Mouse (Mus musculus) stomach, postnatal 0 days (tissue): Measurements from ENCODE around the gene Dzip1l.
"Not testable (repeated sequence)": the region's sequence is repeated elsewhere in the genome, so short reads cannot be mapped to it uniquely, and the experiment has no call there.

Experiments used
- CTCF ChIP-seq: IDR thresholded peaks from 2 replicates; pipeline ENCODE4 v1.5.1; 2016; ENCODE audit warnings: antibody characterized with exemption, low read depth, mild to moderate bottlenecking, moderate library complexity
- EP300 ChIP-seq: optimal IDR thresholded peaks from 2 replicates; pipeline ENCODE3; 2016; ENCODE audit warnings: antibody characterized with exemption

GRCm38 (mm10) chr9:99599127-99599526 lies 30.2 kb upstream of the Dzip1l start:
- not testable (repeated sequence) for TF ChIP-seq CTCF, EP300
